Mouse (Mus musculus) midbrain, embryonic 15.5 days (tissue): ENCODE measurements at regions not wholly inside any gene's neighbourhood (a gene's known extent, or its start where the extent isn't known, plus 50 kb on each side); places are given as distances from the start of the nearest gene placed in this dataset.
A peak's percentile ranks its signal among the peaks of the same experiment; 100 is the strongest.

ENCODE experiments used
- ATAC-seq: fragments of 200-750 bp; cut with Nextera tagmentation; replicated peaks from 2 replicates; pipeline ENCODE4 v1.8.0; 2017; ENCODE audit warnings: moderate TSS enrichment
- H3K27ac ChIP-seq: fragments of 300-500 bp; sonication (generic); 2 replicates; pipeline ENCODE4 v1.5.1; 2015; ENCODE audit warnings: mild to moderate bottlenecking, inconsistent platforms
- H3K27me3 ChIP-seq: fragments of 300-500 bp; sonication (generic); replicated peaks from 2 replicates; pipeline ENCODE4 v1.6.1; 2015; ENCODE audit warnings: inconsistent platforms
- H3K36me3 ChIP-seq: fragments of 300-500 bp; sonication (generic); replicated peaks from 2 replicates; pipeline ENCODE4 v1.6.1; 2015; ENCODE audit warnings: inconsistent platforms
- H3K4me1 ChIP-seq: fragments of 300-500 bp; sonication (generic); 2 replicates; pipeline ENCODE4 v1.6.1; 2015; ENCODE audit warnings: inconsistent platforms
- H3K4me2 ChIP-seq: fragments of 300-500 bp; sonication (generic); 2 replicates; pipeline ENCODE4 v1.6.1; 2015; ENCODE audit warnings: inconsistent platforms, mild to moderate bottlenecking, moderate library complexity
- H3K4me3 ChIP-seq: fragments of 300-500 bp; sonication (generic); 2 replicates; pipeline ENCODE4 v1.5.1; 2015; ENCODE audit warnings: mild to moderate bottlenecking, inconsistent platforms
- H3K9ac ChIP-seq: fragments of 300-500 bp; sonication (generic); 2 replicates; pipeline ENCODE4 v1.6.1; 2015; ENCODE audit warnings: mild to moderate bottlenecking, inconsistent platforms
- H3K9me3 ChIP-seq: fragments of 300-500 bp; sonication (generic); 2 replicates; pipeline ENCODE4 v1.6.1; 2016; ENCODE audit warnings: inconsistent platforms
- WGBS: fragments of 180-500 bp; shearing (Covaris S2); methylation state at CpG from one replicate; pipeline ENCODE4 v1.1.7; 2015; ENCODE audit warnings: mixed read lengths; 5-methylcytosine and 5-hydroxymethylcytosine counted together

GRCm38 (mm10) chr3:99741249-99742222 lies 143.7 kb upstream of the Spag17 start:
- 73% methylated on average over 3 of the region's 3 CpGs for WGBS

DNA sequence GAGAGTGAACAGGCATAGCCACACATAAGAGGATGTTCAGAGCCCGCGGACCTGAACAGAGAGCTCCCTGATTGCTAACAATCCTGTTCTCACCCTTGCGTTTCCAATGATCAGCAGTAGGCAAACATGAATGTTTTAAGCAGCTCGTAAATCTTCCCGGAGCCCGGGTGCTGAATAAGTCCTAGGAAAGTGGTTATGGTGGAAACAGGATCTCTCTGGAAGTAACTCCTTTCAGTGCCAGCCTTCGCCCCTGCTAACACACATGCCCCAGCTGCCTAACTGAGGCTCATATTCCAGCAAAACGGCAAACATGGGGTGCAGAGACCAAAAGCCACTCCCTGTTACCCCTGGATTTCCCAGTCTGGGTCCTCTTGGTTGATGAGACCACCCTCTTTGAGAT lies 135.5 kb upstream of the Spag17 start:
- no peak overlapping the region for H3K9ac ChIP-seq
- no peak overlapping the region for H3K4me2 ChIP-seq
- H3K27ac ChIP-seq: no peak overlapping the region
- no peak for ATAC-seq
- H3K36me3 ChIP-seq: no peaks in the 10 kb centered on the region
- H3K9me3 ChIP-seq: no peaks in the 10 kb centered on the region
- no peak overlapping the region for H3K4me3 ChIP-seq
- H3K27me3 ChIP-seq: no peaks in the 10 kb centered on the region
- no peaks in the 10 kb centered on the region for H3K4me1 ChIP-seq
- 92% methylated on average over 8 of the region's 8 CpGs for WGBS

More at GRCm38 (mm10) chr3:99741249-99742222, 143.7 kb upstream of the Spag17 start:
- Histone ChIP-seq H3K4me3 (no peak overlapping the region), H3K4me1 (no peaks in the 10 kb centered on the region), H3K27me3 (no peaks in the 10 kb centered on the region), H3K36me3 (no peaks in the 10 kb centered on the region), H3K9me3 (no peaks in the 10 kb centered on the region), H3K4me2 (no peak overlapping the region), H3K9ac (no peak overlapping the region), H3K27ac (no peak overlapping the region)
- ATAC-seq: 0 out of 2 replicates have a peak, but pooled peaks have one; percentile 45

DNA sequence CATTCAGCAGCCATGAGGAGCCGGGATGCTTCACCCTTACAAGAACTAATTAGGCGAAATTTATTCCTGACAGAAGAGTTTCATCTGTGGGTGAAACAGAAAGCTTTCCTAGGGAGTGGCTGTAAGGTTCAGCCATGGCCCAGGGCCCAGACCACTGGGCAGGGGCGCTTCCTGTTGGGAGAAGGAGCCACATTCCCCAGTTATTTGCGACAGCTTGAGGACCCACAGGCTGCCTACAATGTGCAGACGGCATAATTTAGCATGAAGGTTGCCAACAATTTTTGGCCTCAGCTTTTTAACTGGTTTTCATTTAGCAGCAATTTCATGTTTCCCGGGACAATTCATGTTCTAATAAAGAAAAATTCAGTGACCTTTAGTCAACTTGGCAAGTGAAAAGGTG lies 106.7 kb upstream of the Spag17 start:
- Histone ChIP-seq H3K4me2 (no peak overlapping the region), H3K9me3 (no peaks in the 10 kb centered on the region), H3K4me1 (no peaks in the 10 kb centered on the region), H3K27me3 (no peaks in the 10 kb centered on the region), H3K4me3 (no peak overlapping the region), H3K36me3 (no peaks in the 10 kb centered on the region), H3K9ac (no peak overlapping the region), H3K27ac (no peak overlapping the region)
- ATAC-seq: no peak
- WGBS: 91% methylated on average over 6 of the region's 6 CpGs

- Histone ChIP-seq H3K27me3 (no peaks in the 10 kb centered on the region), H3K36me3 (no peaks in the 10 kb centered on the region), H3K4me1 (no peaks in the 10 kb centered on the region), H3K4me2 (no peak overlapping the region), H3K9ac (no peak overlapping the region), H3K9me3 (no peaks in the 10 kb centered on the region), H3K4me3 (no peak overlapping the region), H3K27ac (no peak overlapping the region)
- 75% methylated on average over 3 of the region's 3 CpGs for WGBS
- no peak for ATAC-seq
These were observed 99.2 kb upstream of the Spag17 start for GRCm38 (mm10) chr3:99785955-99786529.

- no peak for ATAC-seq
- Histone ChIP-seq H3K4me1 (no peaks in the 10 kb centered on the region), H3K9me3 (no peaks in the 10 kb centered on the region), H3K36me3 (no peaks in the 10 kb centered on the region), H3K27ac (no peak overlapping the region), H3K4me3 (no peak overlapping the region), H3K27me3 (no peaks in the 10 kb centered on the region), H3K4me2 (no peak overlapping the region), H3K9ac (no peak overlapping the region)
- WGBS: 53% methylated on average over 6 of the region's 6 CpGs
These were observed 93.9 kb upstream of the Spag17 start for GRCm38 (mm10) chr3:99791316-99791715.

- ATAC-seq: no peak
- no peak overlapping the region for H3K4me3 ChIP-seq
- H3K27ac ChIP-seq: no peak overlapping the region
- H3K9me3 ChIP-seq: no peaks in the 10 kb centered on the region
- no peak overlapping the region for H3K4me2 ChIP-seq
- no peaks in the 10 kb centered on the region for H3K36me3 ChIP-seq
- no peaks in the 10 kb centered on the region for H3K27me3 ChIP-seq
- no peaks in the 10 kb centered on the region for H3K4me1 ChIP-seq
- WGBS: 88% methylated on average over 3 of the region's 3 CpGs
- H3K9ac ChIP-seq: no peak overlapping the region
These were observed 91.6 kb upstream of the Spag17 start for GRCm38 (mm10) chr3:99793622-99794021.

GRCm38 (mm10) chr3:99795835-99796234 lies 89.4 kb upstream of the Spag17 start:
- WGBS: 91% methylated on average over 2 of the region's 2 CpGs
- Histone ChIP-seq H3K4me1 (no peaks in the 10 kb centered on the region), H3K4me3 (no peak overlapping the region), H3K27ac (no peak overlapping the region), H3K27me3 (no peaks in the 10 kb centered on the region), H3K9me3 (no peaks in the 10 kb centered on the region), H3K36me3 (no peaks in the 10 kb centered on the region), H3K9ac (no peak overlapping the region), H3K4me2 (no peak overlapping the region)
- no peak for ATAC-seq

DNA sequence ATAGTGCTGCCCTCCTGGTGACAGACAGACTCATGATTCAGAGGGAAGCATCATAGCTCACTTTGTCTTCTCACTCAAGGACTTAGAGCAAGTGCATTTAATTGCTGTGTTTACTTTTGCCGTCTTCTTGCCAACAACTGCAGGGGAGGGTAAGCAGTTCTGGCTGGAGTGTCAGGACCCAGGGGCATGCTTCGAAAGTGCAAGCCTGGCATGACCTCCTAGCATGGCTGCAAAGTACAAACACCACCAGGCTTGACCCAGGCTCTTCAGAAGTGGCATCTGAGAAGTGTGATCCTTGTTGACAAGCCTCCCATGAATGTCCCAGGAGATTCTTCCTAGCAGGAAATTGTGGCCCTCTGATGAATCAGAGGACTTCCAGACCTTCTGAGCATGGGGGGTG lies 87.4 kb upstream of the Spag17 start:
- H3K4me3 ChIP-seq: no peak overlapping the region
- no peaks in the 10 kb centered on the region for H3K36me3 ChIP-seq
- ATAC-seq: no peak
- no peak overlapping the region for H3K27ac ChIP-seq
- H3K27me3 ChIP-seq: no peaks in the 10 kb centered on the region
- no peaks in the 10 kb centered on the region for H3K9me3 ChIP-seq
- H3K9ac ChIP-seq: no peak overlapping the region
- 88% methylated on average over 2 of the region's 2 CpGs for WGBS
- no peak overlapping the region for H3K4me2 ChIP-seq
- no peaks in the 10 kb centered on the region for H3K4me1 ChIP-seq

GRCm38 (mm10) chr3:99810532-99810931 lies 74.7 kb upstream of the Spag17 start:
- H3K4me1 ChIP-seq: no peaks in the 10 kb centered on the region
- no peak overlapping the region for H3K4me2 ChIP-seq
- no peak overlapping the region for H3K9ac ChIP-seq
- 85% methylated on average over 4 of the region's 4 CpGs for WGBS
- no peaks in the 10 kb centered on the region for H3K27me3 ChIP-seq
- H3K36me3 ChIP-seq: no peaks in the 10 kb centered on the region
- no peak overlapping the region for H3K4me3 ChIP-seq
- no peaks in the 10 kb centered on the region for H3K9me3 ChIP-seq
- no peak for ATAC-seq
- no peak overlapping the region for H3K27ac ChIP-seq

DNA sequence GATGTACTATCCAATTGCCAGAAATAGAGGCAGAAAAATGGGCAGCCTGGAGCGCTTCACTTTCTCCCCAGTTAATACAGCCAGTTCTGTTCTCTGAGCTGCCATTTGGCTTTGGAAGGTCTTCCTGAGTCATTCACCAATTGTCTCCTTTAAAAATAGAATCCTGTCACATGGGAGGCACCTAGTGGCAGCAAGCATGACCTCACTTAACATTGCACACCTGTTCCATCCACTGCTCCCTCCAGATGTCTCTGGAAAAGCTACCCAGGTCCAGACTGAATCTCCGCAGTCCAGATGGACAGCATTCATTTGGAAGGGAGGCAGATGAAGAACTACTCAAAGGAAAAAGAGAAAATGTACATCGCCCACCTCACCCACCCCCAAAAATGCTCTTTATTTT lies 73.9 kb upstream of the Spag17 start:
- no peaks in the 10 kb centered on the region for H3K36me3 ChIP-seq
- H3K27me3 ChIP-seq: no peaks in the 10 kb centered on the region
- 92% methylated on average over 3 of the region's 3 CpGs for WGBS
- no peak overlapping the region for H3K9ac ChIP-seq
- no peak for ATAC-seq
- no peaks in the 10 kb centered on the region for H3K4me1 ChIP-seq
- H3K27ac ChIP-seq: no peak overlapping the region
- H3K9me3 ChIP-seq: no peaks in the 10 kb centered on the region
- H3K4me2 ChIP-seq: no peak overlapping the region
- no peak overlapping the region for H3K4me3 ChIP-seq

DNA sequence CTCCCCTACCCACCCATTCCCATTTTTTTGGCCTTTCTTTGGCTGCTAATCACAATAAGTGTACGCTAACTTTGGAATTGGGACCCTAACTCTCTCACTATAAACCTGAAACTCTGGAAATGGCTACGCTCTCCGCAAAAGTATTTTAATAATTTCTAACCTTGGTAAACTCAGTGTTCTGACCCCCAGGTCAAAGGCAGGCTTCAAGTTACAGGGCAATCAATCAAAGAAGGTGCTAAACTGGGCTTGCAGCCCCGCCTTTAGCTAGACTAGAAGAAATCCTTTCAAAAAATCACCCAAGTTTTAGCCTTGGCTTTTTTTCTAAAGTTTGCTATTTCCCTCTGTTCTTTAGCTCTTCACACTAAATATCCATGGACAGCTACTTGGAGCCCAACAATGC lies 72.4 kb upstream of the Spag17 start:
- no peak for ATAC-seq
- Histone ChIP-seq H3K4me3 (no peak overlapping the region), H3K27me3 (no peaks in the 10 kb centered on the region), H3K9ac (no peak overlapping the region), H3K36me3 (no peaks in the 10 kb centered on the region), H3K4me2 (no peak overlapping the region), H3K4me1 (no peaks in the 10 kb centered on the region), H3K27ac (no peak overlapping the region), H3K9me3 (no peaks in the 10 kb centered on the region)
- 91% methylated on average over 4 of the region's 4 CpGs for WGBS

DNA sequence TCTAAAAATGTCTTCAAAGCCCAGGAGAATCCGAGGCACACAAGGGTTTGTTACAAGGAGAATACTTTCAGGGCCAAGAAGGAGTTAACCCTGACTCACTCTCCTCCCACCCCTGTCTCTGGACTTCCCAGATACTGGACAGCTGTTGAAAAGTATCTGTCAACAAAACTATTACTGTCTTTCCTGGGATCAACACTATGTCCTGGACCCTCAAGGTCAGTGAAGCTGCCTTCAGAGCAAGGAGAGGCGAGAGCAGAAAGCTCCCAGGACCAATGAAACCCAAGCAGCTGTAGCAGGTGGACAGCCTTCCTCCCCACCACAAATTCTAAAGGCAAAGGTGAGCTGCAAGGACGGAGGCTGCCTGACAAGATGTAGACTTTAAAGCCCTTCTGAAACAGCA lies 70.1 kb upstream of the Spag17 start:
- Histone ChIP-seq H3K9ac (no peak overlapping the region), H3K4me3 (no peak overlapping the region), H3K9me3 (no peaks in the 10 kb centered on the region), H3K27ac (no peak overlapping the region), H3K4me2 (no peak overlapping the region), H3K4me1 (no peaks in the 10 kb centered on the region), H3K27me3 (no peaks in the 10 kb centered on the region), H3K36me3 (no peaks in the 10 kb centered on the region)
- ATAC-seq: no peak
- 64% methylated on average over 3 of the region's 3 CpGs for WGBS

DNA sequence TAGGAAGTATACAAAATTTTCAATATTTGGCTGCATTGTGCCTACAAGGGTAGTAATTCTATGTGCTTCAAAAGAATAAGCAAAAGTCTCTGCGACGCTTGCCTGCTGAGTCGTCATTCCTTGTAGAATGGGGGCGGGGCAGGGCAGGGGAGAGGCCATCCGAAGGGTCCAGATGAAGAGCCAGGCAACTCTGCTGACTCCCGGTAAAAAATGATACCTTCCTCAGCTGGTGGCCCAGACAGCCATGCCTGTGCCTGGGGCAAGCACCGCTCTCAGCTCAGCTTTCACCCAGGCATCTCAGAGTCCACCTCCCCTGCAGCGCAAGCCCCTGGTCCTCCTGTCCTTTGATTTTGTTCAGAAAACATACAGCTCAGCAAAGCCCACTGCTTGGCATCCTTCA lies 67.2 kb upstream of the Spag17 start:
- WGBS: 49% methylated on average over 8 of the region's 8 CpGs

More for the DNA sequence above, 67.2 kb upstream of the Spag17 start:
- no peak overlapping the region for H3K9ac ChIP-seq
- ATAC-seq: no peak
- H3K27ac ChIP-seq: no peak overlapping the region
- H3K4me1 ChIP-seq: no peaks in the 10 kb centered on the region
- H3K4me2 ChIP-seq: no peak overlapping the region
- H3K27me3 ChIP-seq: no peaks in the 10 kb centered on the region
- no peak overlapping the region for H3K4me3 ChIP-seq
- H3K9me3 ChIP-seq: no peaks in the 10 kb centered on the region
- H3K36me3 ChIP-seq: no peaks in the 10 kb centered on the region
